Mouse (Mus musculus) embryonic facial prominence, embryonic 14.5 days (tissue): Measurements from ENCODE around the gene Olfr1342. TPM values are rescaled to one million over a fixed set of nuclear protein-coding genes. Genes with fewer than 3 reads are reported as not detected.

Source experiments
- ATAC-seq: fragments of 200-750 bp; cut with Nextera tagmentation; 2 replicates; pipeline ENCODE4 v1.8.0; 2017; ENCODE audit warnings: low read depth, moderate number of reproducible peaks, moderate TSS enrichment
- DNase-seq: peaks from one replicate; pipeline ENCODE4 v3.0.0-alpha.2; 2015; ENCODE audit warnings: low spot score
- H3K27ac ChIP-seq: fragments of 300-500 bp; sonication (generic); replicated peaks from 2 replicates; pipeline ENCODE4 v1.5.1; 2014; ENCODE audit warnings: low read depth, mild to moderate bottlenecking, low read length, moderate library complexity
- H3K27me3 ChIP-seq: fragments of 300-500 bp; sonication (generic); replicated peaks from 2 replicates; pipeline ENCODE4 v1.6.1; 2014; ENCODE audit warnings: low read length; ENCODE audit not compliant: control insufficient read depth, insufficient read depth
- H3K36me3 ChIP-seq: fragments of 300-500 bp; sonication (generic); 2 replicates; pipeline ENCODE4 v1.6.1; 2014; ENCODE audit warnings: low read length, mixed read lengths; ENCODE audit not compliant: control insufficient read depth, insufficient read depth
- H3K4me1 ChIP-seq: fragments of 300-500 bp; sonication (generic); 2 replicates; pipeline ENCODE4 v1.6.1; 2014; ENCODE audit warnings: antibody characterized with exemption, low read length; ENCODE audit not compliant: control insufficient read depth, insufficient read depth
- H3K4me2 ChIP-seq: fragments of 300-500 bp; sonication (generic); 2 replicates; pipeline ENCODE4 v1.6.1; 2014; ENCODE audit warnings: low read depth, mild to moderate bottlenecking, low read length, moderate library complexity, mixed read lengths
- H3K4me3 ChIP-seq: fragments of 300-500 bp; sonication (generic); 2 replicates; pipeline ENCODE4 v1.5.1; 2014; ENCODE audit warnings: low read depth, mild to moderate bottlenecking, low read length
- H3K9ac ChIP-seq: fragments of 300-500 bp; sonication (generic); 2 replicates; pipeline ENCODE4 v1.6.1; 2014; ENCODE audit warnings: low read depth, mild to moderate bottlenecking, low read length, moderate library complexity, mixed read lengths
- H3K9me3 ChIP-seq: fragments of 300-500 bp; sonication (generic); 2 replicates; pipeline ENCODE4 v1.6.1; 2016; ENCODE audit warnings: low read length; ENCODE audit not compliant: control insufficient read depth
- WGBS: fragments of 180-500 bp; shearing (Covaris S2); extraction: QIAGEN DNeasy Blood & Tissue Kit; methylation state at CpG from one replicate; pipeline ENCODE4 v1.1.7; 2014; 5-methylcytosine and 5-hydroxymethylcytosine counted together
- polyA plus RNA-seq: library from polyadenylated mRNA; unstranded; fragments of >200 nt; fragmentation: Nextera tagmentation; extraction: Ambion mirVana; gene quantifications from 2 replicates; pipeline ENCODE4 v1.2.1, GENCODE M21; 2014

Olfr1342 gene
- polyA plus RNA-seq, 1 experiment from 2014 or later, result 0.22 TPM

- Histone ChIP-seq H3K27ac (no peak overlapping the region), H3K4me3 (no peak overlapping the region), H3K4me2 (no peak overlapping the region), H3K9me3 (no peaks in the 10 kb centered on the region), H3K27me3 (peaks cover 2% of the 10 kb centered on the region; the same call in 1 of the 2 replicates), H3K36me3 (no peaks in the 10 kb centered on the region), H3K4me1 (no peaks in the 10 kb centered on the region), H3K9ac (no peak overlapping the region)
- no peak for DNase-seq
- ATAC-seq, result no peak
- 77% methylated on average over 5 of the region's 5 CpGs for WGBS
Observed at GRCm38 (mm10) chr4:118708086-118708485, 15.5 kb upstream of the Olfr1342 start.

GRCm38 (mm10) chr4:118703223-118703622 is 10.7 kb upstream of the Olfr1342 start, which contains the start of gene Olfr1341:
Olfr1341 (plus strand) TSS chr4:118703523.
- DNase-seq, result no peak
- no peak within 1 kb of the TSS for H3K9ac ChIP-seq
- H3K9me3 ChIP-seq, result no peaks in the 10 kb centered on the region
- H3K4me2 ChIP-seq, result no peak within 1 kb of the TSS
- 79% methylated on average over 3 of the region's 3 CpGs for WGBS
- H3K36me3 ChIP-seq, result no peaks in the 10 kb centered on the region
- no peaks in the 10 kb centered on the region for H3K4me1 ChIP-seq
- H3K27me3 ChIP-seq, result no peaks in the 10 kb centered on the region
- no peak within 1 kb of the TSS for H3K4me3 ChIP-seq
- no peak for ATAC-seq
- H3K27ac ChIP-seq, result no peak within 1 kb of the TSS

GRCm38 (mm10) chr4:118693812-118694211 is 1.3 kb upstream of the Olfr1342 start:
- 36% methylated on average over 2 of the region's 2 CpGs for WGBS
- Histone ChIP-seq H3K4me1 (no peaks in the 10 kb centered on the region), H3K9ac (no peak overlapping the region), H3K27me3 (no peaks in the 10 kb centered on the region), H3K4me2 (no peak overlapping the region), H3K36me3 (no peaks in the 10 kb centered on the region), H3K4me3 (no peak overlapping the region), H3K27ac (no peak overlapping the region), H3K9me3 (no peaks in the 10 kb centered on the region)
- ATAC-seq (no peak), DNase-seq (no peak)

- H3K4me1 ChIP-seq, result no peaks in the 10 kb centered on the region
- no peaks in the 10 kb centered on the region for H3K9me3 ChIP-seq
- H3K9ac ChIP-seq, result no peak overlapping the region
- no peaks in the 10 kb centered on the region for H3K27me3 ChIP-seq
- ATAC-seq, result no peak
- no peaks in the 10 kb centered on the region for H3K36me3 ChIP-seq
- 55% methylated on average over 2 of the region's 2 CpGs for WGBS
- no peak overlapping the region for H3K4me2 ChIP-seq
- no peak overlapping the region for H3K4me3 ChIP-seq
- no peak for DNase-seq
- no peak overlapping the region for H3K27ac ChIP-seq
Observed at GRCm38 (mm10) chr4:118687086-118687485, 5.5 kb downstream of the Olfr1342 start.

- no peak within 1 kb of the TSS for H3K27ac ChIP-seq
- no peak for DNase-seq
- H3K9me3 ChIP-seq, result no peaks in the 10 kb centered on the region
- no peaks in the 10 kb centered on the region for H3K27me3 ChIP-seq
- H3K9ac ChIP-seq, result no peak within 1 kb of the TSS
- H3K4me1 ChIP-seq, result no peaks in the 10 kb centered on the region
- ATAC-seq, result no peak
- no peak within 1 kb of the TSS for H3K4me2 ChIP-seq
- no peak within 1 kb of the TSS for H3K4me3 ChIP-seq
- H3K36me3 ChIP-seq, result no peaks in the 10 kb centered on the region
Observed at GRCm38 (mm10) chr4:118658652-118659051, 33.9 kb downstream of the Olfr1342 start, which contains the start of gene Olfr62. Olfr62 (plus strand) TSS chr4:118658952.

- ATAC-seq, result no peak
- no peaks in the 10 kb centered on the region for H3K27me3 ChIP-seq
- H3K4me2 ChIP-seq, result no peak overlapping the region
- H3K9me3 ChIP-seq, result no peaks in the 10 kb centered on the region
- no peak overlapping the region for H3K9ac ChIP-seq
- H3K36me3 ChIP-seq, result no peaks in the 10 kb centered on the region
- no peak overlapping the region for H3K4me3 ChIP-seq
- 10% methylated on average over 2 of the region's 2 CpGs for WGBS
- H3K27ac ChIP-seq, result no peak overlapping the region
- peak; percentile 2 for DNase-seq
- H3K4me1 ChIP-seq, result no peaks in the 10 kb centered on the region
Observed at GRCm38 (mm10) chr4:118645234-118645633, 47.3 kb downstream of the Olfr1342 start.

GRCm38 (mm10) chr4:118642346-118643190 is 50.0 kb downstream of the Olfr1342 start:
- Histone ChIP-seq H3K4me3 (no peak overlapping the region), H3K36me3 (no peaks in the 10 kb centered on the region), H3K4me2 (peak overlapping the region; percentile 29), H3K9me3 (no peaks in the 10 kb centered on the region), H3K27me3 (no peaks in the 10 kb centered on the region), H3K27ac (no peak overlapping the region), H3K9ac (no peak overlapping the region), H3K4me1 (no peaks in the 10 kb centered on the region)
- WGBS, result 39% methylated on average over 19 of the region's 20 CpGs
- peak; percentile 80 for DNase-seq
- ATAC-seq, result peak; percentile 86
